Mouse (Mus musculus) lung, adult 18-20 months (tissue): ENCODE results near the gene Lingo2.

Experiments used
- DNase-seq, 2 experiments: peaks; one replicate each; pipeline ENCODE4 v3.0.0; 2022; ENCODE audit warnings: mixed read lengths in 2 of 2

The Lingo2 gene

DNA sequence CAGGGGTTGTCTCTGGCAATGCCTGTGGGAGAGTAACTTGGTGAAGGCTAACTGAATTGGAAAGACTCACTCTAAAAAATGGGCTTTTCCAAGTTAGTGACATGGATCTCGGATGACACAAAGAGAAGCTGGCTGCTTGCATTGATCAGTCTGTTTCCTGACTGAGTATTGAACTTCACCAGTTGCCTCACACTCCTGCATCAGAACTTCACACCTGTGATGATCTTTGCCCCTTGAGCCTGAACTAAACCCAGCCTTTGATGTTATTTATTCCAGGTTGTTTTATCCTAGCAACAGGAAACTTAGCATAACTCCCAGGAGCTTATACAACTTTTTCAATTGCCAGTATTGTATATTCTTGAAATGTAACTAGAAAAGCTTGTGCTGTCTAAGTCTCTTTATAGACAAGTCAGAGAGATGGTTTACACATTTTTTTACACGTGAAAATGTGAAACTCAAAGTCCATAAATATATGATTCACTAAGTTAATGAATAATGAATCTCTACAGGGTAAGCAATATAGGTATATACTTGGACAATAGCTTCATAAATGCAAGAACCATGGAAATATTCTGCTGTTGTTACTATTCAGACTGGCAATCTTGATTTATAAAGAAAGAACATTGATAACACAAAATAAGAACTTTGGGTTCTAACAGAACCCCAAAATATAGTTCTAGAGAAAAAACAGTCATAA is 410.7 kb downstream of the Lingo2 start:
- no peak for DNase-seq

DNA sequence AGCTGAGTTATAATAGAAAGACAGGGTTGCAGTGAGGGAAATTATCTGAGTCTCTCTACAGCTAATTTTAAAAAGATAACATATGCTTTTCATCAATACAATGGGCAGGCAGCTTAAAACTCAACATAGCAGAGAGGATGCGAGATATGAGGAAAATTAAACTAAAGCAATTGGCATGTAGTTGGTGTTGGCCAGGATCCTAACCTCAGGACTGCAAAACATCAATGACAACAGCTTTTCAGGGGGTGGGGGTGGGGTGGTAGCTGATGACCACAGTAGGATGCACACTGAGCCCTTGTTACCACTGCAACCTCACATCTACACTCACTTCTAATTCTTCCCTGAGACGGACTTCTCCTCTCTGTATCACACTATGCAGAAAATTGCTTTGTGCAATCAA is 417.7 kb downstream of the Lingo2 start:
- no peak for DNase-seq

DNA sequence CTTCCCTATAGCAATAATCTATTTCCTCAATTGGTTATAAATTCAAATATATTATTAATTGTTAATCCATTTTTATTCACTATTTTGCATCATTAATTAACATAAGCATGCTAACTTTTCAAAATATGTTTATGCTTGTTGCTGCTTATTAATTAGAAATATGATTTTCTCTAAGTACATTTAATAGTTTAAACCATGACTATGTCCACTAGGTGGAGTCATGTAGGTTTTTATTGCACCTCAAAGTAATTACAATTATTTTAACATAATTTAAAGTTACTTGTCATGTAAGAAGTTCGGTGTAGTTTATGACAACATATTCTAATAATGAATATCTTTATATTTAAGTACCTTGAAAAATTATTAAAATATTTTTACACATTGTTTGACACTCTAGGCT is 461.3 kb downstream of the Lingo2 start:
- no peak for DNase-seq

DNA sequence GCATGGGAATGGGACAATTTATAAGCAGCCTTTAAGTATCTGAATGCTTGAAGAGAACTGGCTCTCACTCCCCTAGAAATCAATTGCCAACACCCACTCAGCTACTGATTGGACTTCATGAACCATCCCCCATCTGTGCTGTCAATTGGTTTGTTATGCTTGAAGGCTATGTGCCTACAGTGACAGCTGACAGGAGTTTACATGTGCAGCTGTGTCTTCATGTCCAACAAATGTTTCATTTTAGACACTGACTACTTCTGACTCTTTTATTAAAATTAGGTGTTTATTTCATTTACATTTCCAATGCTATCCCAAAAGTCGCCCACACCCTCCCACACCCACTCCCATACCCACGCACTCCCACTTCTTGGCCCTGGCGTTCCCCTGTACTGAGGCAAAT is 516.3 kb downstream of the Lingo2 start:
- DNase-seq = no peak

DNA sequence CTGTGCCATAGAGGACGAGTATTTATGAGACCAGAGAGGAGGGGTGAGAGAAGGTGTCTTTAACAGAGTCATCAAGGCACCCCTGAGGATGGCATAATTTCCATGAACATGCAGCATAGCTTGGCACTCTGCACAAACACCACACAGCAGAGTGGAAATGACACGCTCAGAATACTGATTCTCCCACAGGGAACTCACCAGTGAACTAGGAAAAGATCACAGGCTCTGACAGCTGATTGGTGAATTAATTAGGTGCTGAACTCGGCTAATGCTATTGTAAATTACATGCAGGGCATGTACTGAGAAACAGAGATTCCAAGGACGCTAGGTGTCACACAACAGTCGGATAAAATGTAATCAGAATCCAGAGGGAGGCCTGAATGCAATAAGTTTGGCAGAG is 525.4 kb downstream of the Lingo2 start:
- no peak for DNase-seq

DNA sequence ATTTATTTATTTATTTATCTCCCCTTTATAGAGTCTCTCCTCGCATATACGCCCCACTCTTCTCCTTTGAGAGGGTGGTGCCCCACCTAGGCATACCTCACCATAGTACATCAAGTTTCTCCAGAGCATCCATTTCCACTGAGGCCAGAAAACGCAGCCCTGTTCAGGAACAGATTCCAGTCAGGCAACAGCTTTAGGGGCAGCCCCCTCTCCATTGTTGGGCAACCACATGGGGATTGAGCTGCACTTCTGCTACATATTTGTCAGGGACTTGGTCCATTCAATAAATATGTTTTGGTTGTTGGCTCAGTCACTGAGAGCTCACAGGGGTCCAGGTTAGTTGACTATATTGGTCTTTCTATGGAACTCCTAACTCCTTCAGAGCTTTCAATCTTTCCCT is 544.2 kb downstream of the Lingo2 start:
- no peak for DNase-seq

DNA sequence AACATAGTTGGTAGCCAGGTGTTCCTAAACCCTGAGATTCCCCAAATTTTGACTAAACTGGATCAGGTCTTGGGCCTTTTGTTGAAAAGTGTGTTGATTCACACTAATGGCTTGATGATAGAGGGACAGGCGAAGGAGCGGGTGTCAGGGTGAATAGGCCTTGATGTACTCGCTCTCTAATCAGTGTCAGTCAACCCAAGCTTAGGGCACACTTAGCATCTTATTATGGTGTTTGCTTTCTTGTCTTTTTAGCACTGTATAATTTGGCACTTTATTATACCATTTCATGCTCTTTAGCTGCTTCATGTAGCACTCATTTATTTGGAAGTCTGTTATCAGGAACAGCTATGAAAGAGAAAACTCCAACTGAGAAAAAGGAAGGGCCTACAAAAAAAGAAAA is 582.6 kb downstream of the Lingo2 start:
- no peak for DNase-seq

DNA sequence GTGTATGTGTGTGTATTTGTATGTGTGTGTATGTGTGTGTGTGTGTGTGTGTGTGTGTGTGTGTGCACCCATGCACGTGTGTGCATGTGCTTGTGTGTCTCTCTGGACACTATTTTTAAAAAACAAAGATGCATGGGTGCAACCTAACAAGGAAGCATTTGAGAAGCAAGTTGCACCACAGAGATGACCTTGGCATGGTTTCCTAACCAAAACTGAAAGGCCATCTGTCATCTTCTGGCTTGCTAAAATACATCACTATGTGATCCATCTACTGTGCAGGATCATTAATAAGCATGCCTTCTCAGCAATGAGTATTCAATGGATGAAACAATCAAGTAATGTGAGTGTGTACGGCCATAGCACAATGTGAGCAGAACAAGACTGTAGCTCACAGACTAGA is 597.1 kb downstream of the Lingo2 start:
- DNase-seq = no peak

DNA sequence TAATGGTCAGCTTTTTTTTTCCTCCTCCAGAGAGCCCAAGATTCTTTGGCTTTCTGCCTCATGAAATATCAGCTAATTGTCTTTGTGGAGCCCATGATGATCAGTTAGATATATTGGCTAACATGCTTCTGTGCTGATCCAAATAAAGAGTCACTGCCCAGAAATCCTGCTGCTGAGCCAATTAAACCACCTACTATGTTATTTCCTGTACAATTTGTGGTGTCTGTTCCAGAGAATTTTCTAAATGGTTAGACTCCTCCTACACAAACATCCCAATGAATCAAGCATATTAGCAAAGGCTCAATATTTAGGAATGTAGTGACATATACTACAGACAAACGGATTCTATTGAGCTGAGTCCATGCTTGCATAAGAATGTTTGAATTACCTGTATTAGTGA is 619.8 kb downstream of the Lingo2 start:
- DNase-seq = no peak

DNA sequence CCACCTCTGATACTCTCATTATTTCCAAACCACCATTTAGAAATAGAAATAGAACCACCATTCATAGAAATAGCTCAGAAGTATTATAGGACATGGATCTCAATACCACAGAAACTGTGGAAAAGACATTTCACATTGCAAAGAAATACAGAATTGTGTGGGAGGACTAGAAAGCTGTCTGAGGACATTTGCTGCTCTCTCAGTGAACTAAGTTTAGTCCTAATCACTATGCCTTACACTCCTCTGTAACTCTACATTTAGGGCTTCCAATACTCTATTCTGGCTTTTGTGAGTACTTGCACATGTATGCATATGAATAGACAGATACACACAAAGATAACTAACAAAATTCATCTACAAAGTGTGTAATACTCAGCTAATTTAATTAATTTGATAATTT is 625.9 kb downstream of the Lingo2 start:
- DNase-seq = no peak

DNA sequence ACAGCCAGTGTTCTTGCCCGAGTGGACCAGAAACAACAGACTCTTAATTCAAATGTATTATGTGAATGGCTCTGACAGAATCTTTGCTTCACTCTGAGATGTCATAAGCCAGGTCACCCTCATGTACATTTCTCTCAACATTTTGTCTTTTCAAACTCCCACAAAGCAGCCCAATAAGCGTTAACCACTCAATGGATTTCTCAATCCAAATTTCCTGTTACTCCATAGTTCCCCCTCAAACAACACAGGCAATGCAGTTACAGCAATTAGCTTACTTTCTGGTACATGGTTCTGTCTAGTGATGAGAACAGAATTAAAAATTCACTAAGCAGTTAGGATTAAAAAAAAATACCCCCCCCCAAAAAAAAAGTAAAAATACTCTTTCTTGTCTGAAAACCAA is 638.5 kb downstream of the Lingo2 start:
- no peak for DNase-seq

DNA sequence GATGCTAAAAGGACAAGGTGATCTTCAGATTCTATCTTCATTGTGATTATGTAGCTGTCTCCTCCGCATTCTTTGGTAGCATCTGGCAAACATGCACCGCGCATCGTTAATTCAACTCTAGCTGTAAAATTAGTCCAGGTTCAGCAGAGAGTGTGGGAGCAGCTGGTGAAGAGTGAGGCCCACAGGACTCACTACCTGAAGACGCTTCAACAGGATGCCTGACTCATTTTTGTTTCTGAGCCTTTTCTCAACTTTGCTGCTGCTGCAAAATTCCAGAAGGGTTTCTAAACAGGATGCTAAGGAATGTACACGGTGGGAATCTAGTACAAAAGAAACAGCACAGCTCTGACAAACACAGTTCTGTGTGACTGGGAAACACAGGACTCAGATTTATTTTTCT is 640.1 kb downstream of the Lingo2 start:
- no peak for DNase-seq

DNA sequence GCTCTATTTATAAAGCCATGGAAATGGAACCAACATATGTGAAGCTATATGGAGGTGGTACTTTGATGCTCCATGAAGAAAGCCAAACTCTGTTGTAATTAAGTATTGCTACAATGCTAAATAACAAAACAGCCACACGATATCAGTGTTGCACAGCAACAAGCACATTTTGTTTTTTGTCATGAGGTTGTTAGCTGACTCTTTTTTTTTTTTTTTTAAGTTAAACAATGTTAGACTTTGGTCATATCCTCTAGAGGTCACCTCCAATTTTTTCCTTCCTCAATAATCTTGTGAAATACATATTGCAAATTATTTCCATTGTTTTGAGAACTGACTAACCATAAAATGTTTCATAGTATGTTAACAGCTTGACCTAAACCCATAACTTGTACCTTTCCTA is 646.3 kb downstream of the Lingo2 start:
- DNase-seq = no peak

DNA sequence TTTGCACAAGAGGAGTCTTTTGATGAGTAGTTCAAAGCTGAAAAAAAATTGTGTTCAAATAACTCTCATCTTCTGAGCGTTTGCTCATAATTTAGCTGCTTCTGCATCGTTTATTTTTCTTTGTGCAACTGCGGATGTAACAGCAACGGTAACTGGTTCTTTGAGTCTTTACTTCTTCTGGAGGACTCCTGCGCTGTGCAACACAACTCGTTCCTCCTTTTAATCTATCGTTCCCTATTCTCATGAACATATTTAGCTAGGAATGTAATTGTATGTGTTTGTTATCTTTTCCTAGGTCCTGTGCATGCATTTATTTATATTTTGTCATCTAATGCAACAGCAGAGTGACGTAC is 661.9 kb downstream of the Lingo2 start:
- DNase-seq = no peak

DNA sequence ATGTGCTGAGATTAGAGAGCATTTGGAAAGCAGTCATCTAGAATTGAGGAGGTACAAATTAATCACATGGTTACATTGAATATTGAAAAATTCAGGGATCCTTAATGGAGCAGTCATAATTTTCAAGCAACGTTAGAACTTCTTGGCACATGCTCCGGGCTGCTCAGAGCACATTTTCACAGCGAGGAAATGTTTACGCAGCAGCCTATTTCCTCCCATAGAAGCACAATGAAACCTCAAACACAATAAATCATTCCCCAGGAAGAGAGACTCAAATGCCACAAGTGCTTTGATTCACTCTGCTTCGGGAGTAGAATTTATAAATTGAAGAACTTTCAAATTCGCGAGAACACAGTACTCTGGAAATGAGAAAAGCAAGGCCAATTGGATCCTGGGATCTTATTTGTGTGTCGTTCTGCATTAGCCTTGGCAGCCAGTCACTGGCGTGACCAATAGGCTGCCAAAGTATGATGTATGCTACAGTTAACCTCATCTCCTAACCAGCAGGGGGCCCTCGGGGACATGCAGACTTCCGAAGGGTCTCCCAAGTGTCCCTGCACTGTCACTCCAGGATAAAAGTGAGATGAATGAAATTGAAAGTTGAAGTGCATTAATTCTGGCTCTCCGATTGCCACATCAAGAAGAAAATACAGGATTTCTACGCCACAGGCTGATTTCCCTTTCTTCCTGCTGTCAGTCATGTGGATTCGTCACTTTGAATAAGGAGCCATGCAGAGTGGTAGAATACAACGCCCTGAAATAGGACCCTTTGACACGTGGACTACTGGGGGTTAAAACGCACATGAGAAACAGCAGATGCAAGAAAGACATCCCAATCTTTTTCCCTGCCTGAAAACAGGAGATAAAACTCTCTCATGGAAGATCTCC is 662.5 kb downstream of the Lingo2 start:
- peak; percentile 13 to 27 for DNase-seq

DNA sequence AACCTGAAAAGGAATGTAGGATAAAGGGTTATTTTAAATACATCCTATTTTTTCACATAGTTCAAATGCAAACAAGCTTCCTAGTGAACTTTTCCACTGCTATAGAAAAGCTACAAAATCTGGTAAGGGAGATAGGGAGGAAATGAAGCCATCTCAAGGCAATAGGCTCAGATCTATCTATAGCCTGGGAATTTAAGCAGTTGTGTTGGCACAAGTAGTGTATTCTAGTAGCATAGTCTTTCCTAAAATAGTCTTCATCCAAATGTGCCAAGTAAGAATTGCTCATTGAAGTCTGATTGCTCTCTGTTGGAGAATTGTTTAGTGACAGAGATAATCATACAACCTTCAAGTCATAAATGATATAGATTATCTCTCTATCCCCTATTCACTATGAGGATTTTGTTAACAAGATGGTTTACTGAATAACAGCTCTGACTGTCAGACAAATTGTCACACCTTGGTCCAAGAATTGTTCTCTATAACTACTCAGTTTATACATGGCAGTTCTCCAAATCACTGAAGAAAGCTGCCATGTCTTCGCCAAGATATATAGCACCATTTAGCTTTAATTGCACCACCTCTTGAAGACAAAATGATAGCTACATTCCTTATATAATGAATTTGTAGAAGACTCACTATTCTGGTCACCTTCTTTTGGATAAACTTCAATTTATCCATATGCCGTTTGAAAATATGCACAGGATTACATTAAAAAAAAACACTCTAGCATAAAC is 688.9 kb downstream of the Lingo2 start:
- DNase-seq = no peak

DNA sequence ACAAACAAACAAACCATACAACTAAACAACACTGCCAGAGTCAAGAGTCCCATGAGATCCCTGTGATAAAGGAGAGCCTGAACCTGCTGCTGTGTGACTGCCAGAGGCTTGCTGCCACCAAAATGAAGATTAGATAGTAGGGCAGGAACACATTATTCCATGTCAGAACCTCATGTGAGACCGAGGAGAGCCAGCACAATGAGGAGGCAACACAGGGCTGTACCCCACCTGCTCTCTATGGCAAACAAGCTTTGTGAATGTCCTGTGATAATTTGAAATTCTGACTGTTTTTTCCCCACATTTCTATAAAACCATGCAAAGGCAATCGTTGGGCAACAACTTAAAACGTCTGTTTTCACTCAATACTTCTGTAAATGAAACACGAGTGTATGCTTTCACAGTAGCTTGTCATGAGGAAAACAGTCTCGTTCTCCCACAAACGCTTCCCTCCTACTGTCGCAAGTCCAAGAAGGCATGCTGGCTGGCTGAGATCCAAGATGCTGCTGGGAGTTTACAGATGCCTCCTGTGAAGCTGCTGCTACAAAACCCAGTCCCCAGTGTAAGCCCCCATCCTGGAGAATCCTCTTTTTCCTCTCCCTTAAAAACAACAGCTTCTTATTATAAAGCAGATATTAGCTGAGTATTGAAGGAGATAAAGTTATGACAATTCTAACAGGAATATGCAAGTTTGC is 765.2 kb downstream of the Lingo2 start:
- DNase-seq = no peak

DNA sequence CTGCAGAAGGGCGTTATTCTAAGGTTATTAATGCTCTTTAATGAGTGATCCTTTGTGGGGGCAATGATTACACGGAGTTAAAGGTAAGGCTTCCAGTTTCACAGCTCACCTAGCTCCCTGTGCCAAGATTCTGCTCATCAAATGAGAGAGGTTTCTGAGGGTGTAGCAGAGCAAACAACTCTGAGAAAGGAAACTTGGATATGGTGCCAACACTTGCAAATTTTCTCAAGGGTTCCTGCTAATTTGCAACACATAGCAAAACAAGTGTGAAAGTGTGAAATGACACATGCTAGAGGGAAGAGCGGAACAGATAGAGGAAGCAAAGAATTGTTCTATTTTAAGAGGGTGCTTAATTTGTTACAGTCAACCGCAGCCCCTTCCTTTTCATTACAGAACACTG is 767.9 kb downstream of the Lingo2 start:
- DNase-seq = no peak

DNA sequence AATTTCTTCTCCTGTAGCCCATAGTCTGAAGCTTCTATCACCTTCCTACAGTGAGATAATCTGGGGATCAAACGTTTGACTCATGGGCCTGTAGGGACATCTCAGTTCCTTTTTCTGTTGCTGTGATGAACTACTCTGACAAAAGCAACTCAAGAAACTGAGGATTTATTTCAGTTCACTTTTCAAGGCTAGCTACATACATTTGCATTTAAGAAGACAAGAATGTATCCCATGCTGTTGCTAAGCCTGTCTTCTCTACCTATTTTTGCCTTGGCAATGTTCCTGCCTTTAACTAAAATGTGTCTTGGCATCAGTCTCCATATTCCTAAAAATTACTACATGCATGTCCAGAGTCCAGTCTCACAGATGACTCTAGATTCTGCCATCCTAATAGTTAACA is 781.4 kb downstream of the Lingo2 start:
- DNase-seq = no peak

DNA sequence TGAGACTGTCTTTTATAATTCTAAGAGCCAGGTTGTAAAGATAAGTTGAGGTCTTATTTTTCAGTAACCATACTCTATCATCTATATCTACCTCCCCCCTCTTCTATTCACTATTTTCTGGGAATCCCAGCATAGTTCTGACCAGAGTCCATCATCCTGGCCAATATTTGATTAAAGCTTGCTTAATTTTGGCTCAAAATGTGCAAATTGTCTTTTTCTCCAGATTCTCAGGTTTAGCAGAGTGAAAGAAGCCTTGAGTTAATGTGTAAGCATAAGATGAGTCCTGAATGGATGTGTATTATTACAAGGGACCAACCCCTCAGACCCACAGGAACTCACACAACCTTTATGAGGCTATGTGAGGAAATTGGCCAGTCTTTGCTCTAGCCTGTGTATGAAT is 820.2 kb downstream of the Lingo2 start:
- no peak for DNase-seq

DNA sequence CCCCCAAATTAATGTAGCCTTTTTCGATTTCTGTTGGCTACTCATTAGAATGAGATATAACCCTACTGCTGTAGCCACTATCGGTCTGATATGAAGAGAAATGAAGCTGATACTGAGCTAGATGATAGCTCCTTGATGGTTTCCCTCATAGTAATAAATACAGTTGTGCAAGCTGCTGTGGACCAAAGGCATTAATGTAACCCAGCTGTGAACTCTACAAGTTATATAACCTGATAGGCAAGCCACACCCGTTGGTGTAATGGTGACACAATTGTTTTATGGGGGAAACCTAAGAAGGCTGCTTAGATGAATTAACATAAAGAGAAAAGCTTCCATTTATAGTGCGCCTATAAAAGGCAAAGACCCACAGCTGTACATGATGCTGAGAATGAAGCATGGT is 856.1 kb downstream of the Lingo2 start:
- no peak for DNase-seq

DNA sequence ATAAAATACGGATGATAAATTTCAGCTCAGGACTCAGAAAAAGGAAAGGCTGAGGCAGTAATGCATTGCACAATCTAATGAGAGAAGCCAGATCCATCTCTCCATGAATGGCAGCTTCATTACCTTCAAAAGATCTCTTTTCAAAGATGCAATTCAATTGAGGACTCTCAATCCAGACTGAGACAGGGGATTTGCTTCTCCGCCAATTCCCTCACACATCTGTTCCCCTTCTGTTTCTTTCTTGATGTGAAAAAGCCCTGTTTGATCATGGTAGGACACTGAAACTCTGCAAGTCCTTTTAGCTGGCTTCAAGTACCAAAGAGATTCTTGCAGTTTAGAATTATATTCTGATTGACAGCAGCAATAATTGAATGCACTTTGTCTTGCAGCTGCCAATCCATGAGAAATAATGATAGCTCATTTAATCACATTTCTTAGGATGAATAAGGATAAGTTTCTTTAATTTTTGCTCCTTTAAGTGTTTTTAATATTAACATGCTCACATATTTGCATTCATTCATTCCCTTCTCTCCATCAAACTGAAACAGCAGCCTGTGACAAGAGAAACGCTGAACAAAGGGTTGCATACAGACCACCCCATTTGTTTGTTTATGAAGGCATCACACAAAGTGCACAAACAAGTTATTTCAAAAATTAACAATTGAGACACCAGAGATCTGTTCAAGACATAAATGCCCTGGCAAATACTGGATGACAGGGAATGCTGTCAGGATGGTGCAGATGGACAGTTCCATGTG is 870.3 kb downstream of the Lingo2 start:
- DNase-seq = no peak
